Mouse (Mus musculus): ENCODE measurements at regions not wholly inside any gene's neighbourhood (a gene's known extent, or its start where the extent isn't known, plus 50 kb on each side); places are given as distances from the start of the nearest gene placed in this dataset.

DNA sequence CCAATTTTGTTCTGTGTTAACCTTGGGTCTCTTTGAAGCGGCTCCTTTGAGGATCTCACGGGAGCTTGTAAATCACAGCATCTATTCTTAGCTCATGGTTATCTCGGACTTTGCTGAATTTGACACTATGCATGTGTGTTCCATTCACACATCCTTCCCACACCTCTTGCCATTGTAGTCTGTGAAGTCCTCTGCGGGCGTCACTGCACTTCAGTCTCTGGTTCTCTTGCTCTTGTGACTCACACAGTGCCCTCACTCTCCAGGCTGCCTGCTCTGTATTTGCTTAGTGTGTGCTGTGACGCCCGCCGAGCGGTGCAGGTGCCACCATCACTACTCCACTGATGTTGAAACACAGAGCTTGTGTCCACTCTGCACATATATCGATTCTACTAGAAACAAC is 1271.2 kb downstream of the Synb start:
- no peak for DNase-seq

DNA sequence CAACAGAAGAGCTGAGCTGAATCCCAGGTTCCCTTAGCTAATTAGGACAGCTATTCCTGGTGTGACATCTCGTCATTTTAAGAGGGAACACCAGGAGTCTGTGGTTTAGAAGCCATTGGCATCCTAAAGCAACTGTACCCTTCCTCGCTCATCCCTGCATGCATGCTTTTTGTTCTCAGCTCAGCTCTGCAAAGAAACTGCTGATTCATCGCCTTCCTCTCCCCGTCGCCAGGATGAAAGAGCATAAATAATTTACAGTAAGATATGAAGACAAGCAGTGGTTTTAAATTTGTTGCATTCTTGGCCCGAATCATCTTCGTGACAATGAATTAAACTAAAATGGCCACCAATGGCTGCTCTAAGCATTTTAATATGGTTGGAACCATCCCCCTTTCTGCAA is 1272.9 kb downstream of the Synb start:
- DNase-seq: no peak

DNA sequence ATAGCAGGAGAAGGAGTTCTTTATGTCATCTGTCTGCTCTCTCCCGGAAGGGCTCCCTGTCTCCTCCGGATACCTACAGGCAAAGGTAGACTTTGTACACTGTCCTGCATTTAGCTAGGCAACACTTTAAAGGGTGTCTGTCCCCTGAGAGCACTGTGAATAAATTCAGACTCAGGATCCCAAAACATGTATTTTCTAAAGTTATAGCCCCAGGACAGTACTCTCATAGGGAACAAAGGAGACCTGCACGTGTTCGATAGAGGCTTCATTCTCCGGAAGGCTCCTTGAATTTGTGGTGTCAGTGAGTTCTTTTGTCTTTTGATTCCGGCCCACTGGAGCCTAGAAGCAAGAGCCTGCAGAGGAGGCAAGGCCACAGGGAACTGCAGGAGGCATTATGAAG is 1273.3 kb downstream of the Synb start:
- DNase-seq: no peak

DNA sequence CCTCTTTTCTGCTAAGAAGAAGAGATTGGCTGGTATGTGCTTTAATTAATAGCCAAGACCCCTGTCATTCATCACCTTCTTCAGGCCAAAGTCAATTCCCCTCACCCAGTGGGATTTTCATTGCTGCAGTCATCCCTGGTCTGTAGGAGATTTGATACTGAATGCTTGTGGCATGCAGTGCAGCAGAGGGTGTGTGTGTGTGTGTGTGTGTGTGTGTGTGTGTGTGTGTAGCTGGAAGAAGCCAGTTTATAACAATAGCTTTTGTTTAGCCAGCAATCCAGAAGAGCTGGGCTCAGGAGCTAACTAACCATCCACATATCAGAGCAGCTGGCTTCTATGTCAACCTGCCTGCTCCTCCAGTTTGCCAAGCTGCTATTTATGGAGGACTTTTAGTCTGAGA is 1275.4 kb downstream of the Synb start:
- DNase-seq: no peak

DNA sequence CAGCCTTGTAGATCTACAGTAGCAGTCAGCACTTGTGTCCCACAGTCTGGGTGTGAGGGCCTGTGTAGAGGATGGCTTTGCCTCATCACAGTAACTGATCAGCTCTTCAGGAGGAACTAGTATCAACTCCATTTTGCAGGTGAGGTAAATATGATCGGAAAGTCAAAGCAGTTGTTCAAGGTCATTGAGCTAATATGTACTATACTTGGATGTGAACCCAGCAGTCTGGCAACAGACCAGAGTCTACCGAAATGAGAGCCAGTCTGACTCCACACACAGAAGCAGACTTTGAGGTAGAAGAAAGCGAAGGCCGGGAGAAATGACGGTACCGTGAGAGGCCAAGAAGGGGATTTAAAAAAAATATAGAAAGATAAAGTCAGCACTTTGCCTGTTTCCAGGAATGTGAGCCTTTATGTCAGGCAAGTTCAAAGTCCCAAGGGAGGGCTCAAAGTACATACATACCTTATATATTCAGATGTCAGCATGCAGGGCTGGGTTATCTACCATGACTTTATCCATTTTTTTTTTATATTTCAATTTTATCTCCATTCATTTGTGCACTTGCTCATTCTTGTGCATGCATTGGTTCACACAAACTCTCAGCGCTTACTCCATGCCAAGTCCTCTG is 1297.2 kb downstream of the Synb start:
- no peak for DNase-seq

DNA sequence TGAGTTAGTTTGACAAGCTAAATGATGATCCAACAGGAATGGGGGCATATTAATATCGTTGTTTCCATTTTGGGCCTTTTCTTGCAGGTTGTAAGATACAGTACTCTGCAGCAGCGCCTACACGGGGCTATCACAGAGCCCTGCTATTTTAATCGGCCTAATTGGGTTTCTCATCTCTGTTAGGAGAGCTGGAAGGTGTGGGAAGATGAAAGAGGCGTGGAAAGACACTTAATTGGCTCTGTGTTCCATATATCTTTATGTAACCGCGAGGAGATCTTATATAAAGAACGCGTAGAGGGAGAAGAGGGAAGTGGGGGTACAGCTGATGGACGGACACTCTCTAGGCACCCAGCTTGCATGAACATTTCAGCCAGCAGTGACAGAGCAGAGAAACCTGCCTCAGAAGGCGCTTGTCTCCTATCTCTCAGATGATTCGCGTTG is 1300.5 kb downstream of the Synb start:
- DNase-seq: no peak

DNA sequence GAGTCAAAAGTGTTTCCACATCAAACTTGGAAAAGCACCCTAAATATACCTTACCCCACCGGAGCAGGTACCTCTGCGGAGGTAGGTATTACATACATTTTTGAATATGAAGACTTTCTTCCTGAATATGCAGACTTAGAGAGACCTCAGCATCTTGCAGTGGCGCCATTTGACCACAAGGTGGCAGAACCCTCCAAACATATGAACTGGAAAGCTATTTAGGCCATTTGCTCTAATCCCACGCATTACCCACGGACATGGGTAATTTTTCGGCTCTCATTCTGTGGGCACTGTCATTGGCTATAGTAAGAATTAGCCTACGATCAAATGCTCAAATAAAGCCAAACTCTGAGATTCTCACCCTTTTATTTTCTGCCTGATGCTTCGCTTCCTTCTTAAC is 1301.0 kb downstream of the Synb start:
- peak; percentile 54 to 66 for DNase-seq

DNA sequence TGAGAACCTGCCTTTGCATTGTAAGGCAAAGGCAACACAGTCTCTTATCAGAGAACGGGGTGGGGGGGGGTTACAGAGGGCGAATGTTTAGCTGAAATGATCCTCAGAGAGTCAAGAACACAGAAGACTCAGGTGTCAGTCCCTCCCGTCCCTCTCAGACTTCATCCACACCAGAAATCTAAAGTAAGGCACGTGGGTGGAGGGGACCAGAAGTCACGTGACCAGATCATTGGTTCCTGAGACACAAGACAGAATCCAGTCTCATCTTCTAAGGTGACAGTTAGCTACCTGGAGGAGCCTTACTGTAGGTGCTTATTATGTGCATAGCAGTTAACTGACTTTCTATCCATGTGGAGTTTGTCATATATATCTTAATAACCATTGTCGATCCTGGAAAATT is 1302.0 kb downstream of the Synb start:
- no peak for DNase-seq

DNA sequence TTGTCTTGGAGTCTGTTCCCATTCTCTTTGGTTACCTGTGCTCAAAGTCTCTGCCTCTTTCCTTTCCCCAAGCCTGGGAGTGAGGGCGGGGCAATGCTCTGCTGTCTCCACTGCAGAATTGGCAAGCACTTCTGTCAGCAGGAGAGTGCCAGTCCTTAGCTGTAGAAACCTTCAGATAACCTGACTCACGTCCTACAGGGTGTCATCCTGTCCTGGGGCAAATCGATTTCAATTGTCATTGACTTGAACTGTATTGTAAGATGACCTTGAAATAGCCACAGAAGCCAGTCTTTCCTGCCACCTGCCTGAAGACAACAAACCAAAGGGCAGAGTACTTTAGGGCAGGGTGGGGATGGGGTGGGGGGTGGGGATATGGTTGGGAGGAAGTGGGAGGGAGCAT is 1303.8 kb downstream of the Synb start:
- DNase-seq: no peak

All from layer of hippocampus, postnatal 36 days (tissue).